Mouse (Mus musculus) ES-E14 (cell line): ENCODE results near the gene Ncoa7. TPM values are rescaled to one million over a fixed set of nuclear protein-coding genes. Genes with fewer than 3 reads are reported as not detected.
"Not testable (repeated sequence)": the region's sequence is repeated elsewhere in the genome, so short reads cannot be mapped to it uniquely, and the experiment has no call there.

Experiments used
- DNase-seq: peaks from one replicate; pipeline ENCODE4 v3.0.0-alpha.2; 2013; ENCODE audit warnings: low read depth, low spot score
- H3K27ac ChIP-seq: 2 replicates; pipeline ENCODE4 v1.5.1; 2012; ENCODE audit warnings: low read depth, mild to moderate bottlenecking, low read length, moderate library complexity, mixed read lengths; ENCODE audit not compliant: poor library complexity, insufficient read depth, severe bottlenecking
- H3K36me3 ChIP-seq: 2 replicates; pipeline ENCODE4 v1.6.1; 2012; ENCODE audit warnings: mild to moderate bottlenecking, low read length, moderate library complexity, mixed read lengths; ENCODE audit not compliant: control insufficient read depth, poor library complexity, insufficient read depth, severe bottlenecking
- H3K4me1 ChIP-seq, 2 experiments: fragments of 150-350 bp in 1 of 2; sonication (generic) in 1 of 2; 2 replicates each; pipeline ENCODE4 v1.6.1; 2012; ENCODE audit warnings: low read length in 2 of 2, mild to moderate bottlenecking in 1 of 2, mixed read lengths in 1 of 2; ENCODE audit not compliant: control insufficient read depth in 2 of 2, insufficient read depth in 2 of 2, poor library complexity in 1 of 2
- H3K4me3 ChIP-seq, 2 experiments: fragments of 150-350 bp in 1 of 2; sonication (generic) in 1 of 2; 2 replicates each; pipeline ENCODE4 v1.5.1; 2012; ENCODE audit warnings: low read length in 2 of 2, low read depth in 1 of 2, mild to moderate bottlenecking in 1 of 2, mixed read lengths in 1 of 2; ENCODE audit not compliant: insufficient read depth in 1 of 2, poor library complexity in 1 of 2, severe bottlenecking in 1 of 2
- H3K9ac ChIP-seq: 2 replicates; pipeline ENCODE4 v1.6.1; 2012; ENCODE audit warnings: low read depth, mild to moderate bottlenecking, low read length, mixed read lengths; ENCODE audit not compliant: poor library complexity, insufficient read depth, severe bottlenecking
- H3K9me3 ChIP-seq: fragments of 150-350 bp; sonication (generic); 2 replicates; pipeline ENCODE4 v1.6.1; 2012; ENCODE audit warnings: low read depth, mild to moderate bottlenecking, low read length; ENCODE audit not compliant: control insufficient read depth, insufficient read depth
- CHD2 ChIP-seq: IDR thresholded peaks from 2 replicates; pipeline ENCODE4 v1.6.1; 2014; ENCODE audit warnings: mild to moderate bottlenecking, low read depth, low read length, inconsistent platforms
- HCFC1 ChIP-seq: IDR thresholded peaks from 2 replicates; pipeline ENCODE4 v1.6.1; 2012; ENCODE audit warnings: low read length, inconsistent platforms, borderline replicate concordance; ENCODE audit not compliant: insufficient read depth
- MAFK ChIP-seq: IDR thresholded peaks from 2 replicates; pipeline ENCODE4 v1.6.1; 2014; ENCODE audit warnings: mild to moderate bottlenecking, low read depth, low read length, inconsistent platforms; ENCODE audit not compliant: insufficient read depth
- ZC3H11A ChIP-seq: IDR thresholded peaks from 2 replicates; pipeline ENCODE4 v1.6.1; 2012; ENCODE audit warnings: low read depth, mild to moderate bottlenecking, inconsistent platforms, low read length, borderline replicate concordance
- ZNF384 ChIP-seq: IDR thresholded peaks from 2 replicates; pipeline ENCODE4 v1.6.1; 2012; ENCODE audit warnings: low read depth, low read length, inconsistent platforms
- in situ Hi-C, 2 experiments: fragments of 600-800 bp; cut with MboI; formaldehyde crosslinking; loops; one replicate each; pipeline ENCODE4 v1.15.1; 2025; ENCODE audit warnings: low sequenced_read_pairs in 2 of 2, inconsistent platforms in 1 of 2; ENCODE audit not compliant: unreplicated experiment in 2 of 2
- total RNA-seq: library from RNA; depleted of rRNA; stranded (reverse); fragments of 300-350 nt; gene quantifications from 2 replicates; pipeline ENCODE4 v1.2.3, GENCODE M21; 2012

The Ncoa7 gene
- total RNA-seq, 1 experiment: 8.7 TPM

- no peak for TF ChIP-seq MAFK
- TF ChIP-seq ZNF384: no peak
- no peak for DNase-seq
- Histone ChIP-seq H3K9me3 (no peaks in the 10 kb centered on the region), H3K36me3 (no peaks in the 10 kb centered on the region), H3K9ac (no peak overlapping the region), H3K4me1 (peaks cover 0 to 9% of the 10 kb centered on the region in 2 experiments; a peak in 1 of 4 replicates), H3K4me3 (no peak overlapping the region), H3K27ac (no peak overlapping the region)
- in situ Hi-C loops: no loop called here
Observed at GRCm38 (mm10) chr10:30789521-30789920, 13.6 kb downstream of the Ncoa7 start.

GRCm38 (mm10) chr10:30788340-30788721 lies 14.8 kb downstream of the Ncoa7 start:
- no peaks in the 10 kb centered on the region for H3K9me3 ChIP-seq
- in situ Hi-C loops: no loop called here

DNA sequence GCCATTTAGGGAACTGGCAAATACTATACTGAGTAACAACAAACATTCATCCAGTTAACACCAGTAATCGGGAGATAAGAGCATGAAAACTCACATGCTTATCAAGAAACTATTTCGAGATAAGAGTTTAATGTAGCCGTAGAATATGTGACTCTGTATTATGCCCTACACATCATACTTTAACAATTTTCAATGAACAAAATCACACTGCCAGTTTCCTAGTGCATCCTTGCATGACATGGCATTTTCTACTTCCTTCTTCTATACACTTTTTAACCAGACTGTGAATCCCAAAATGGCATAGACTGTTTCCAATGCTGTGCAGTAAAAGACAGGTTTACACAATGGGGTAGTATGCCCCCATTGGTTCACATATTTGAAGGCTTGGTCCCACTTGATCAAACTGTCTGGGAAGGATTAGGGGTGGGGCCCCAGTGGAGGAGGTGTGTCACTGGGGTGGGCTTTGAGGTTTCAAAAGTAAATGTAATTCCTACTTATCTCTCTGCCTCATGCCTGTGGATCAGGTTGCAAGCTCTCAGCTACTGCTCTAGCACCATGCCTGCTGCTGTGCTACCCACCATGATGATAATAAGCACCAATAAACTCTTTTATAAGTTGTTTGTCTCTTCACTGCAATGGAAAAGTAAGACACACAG lies 15.3 kb downstream of the Ncoa7 start:
- Histone ChIP-seq H3K27ac (no peak overlapping the region), H3K4me1 (peaks cover 0 to 9% of the 10 kb centered on the region in 2 experiments; a peak in 1 of 4 replicates), H3K36me3 (no peaks in the 10 kb centered on the region), H3K9me3 (no peaks in the 10 kb centered on the region), H3K9ac (no peak overlapping the region), H3K4me3 (no peak overlapping the region)
- in situ Hi-C loops: no loop called here
- DNase-seq: no peak
- TF ChIP-seq MAFK (no peak), ZC3H11A (no peak), CHD2 (no peak), HCFC1 (no peak), ZNF384 (no peak)

More at GRCm38 (mm10) chr10:30788340-30788721, 14.8 kb downstream of the Ncoa7 start:
- Histone ChIP-seq H3K36me3 (no peaks in the 10 kb centered on the region), H3K27ac (no peak overlapping the region), H3K9ac (no peak overlapping the region), H3K4me1 (peaks cover 0 to 9% of the 10 kb centered on the region in 2 experiments; a peak in 1 of 4 replicates), H3K4me3 (no peak overlapping the region)
- DNase-seq: no peak
- no peak for TF ChIP-seq HCFC1
- no peak for TF ChIP-seq ZNF384
- TF ChIP-seq MAFK: no peak
- no peak for TF ChIP-seq ZC3H11A
- no peak for TF ChIP-seq CHD2

DNA sequence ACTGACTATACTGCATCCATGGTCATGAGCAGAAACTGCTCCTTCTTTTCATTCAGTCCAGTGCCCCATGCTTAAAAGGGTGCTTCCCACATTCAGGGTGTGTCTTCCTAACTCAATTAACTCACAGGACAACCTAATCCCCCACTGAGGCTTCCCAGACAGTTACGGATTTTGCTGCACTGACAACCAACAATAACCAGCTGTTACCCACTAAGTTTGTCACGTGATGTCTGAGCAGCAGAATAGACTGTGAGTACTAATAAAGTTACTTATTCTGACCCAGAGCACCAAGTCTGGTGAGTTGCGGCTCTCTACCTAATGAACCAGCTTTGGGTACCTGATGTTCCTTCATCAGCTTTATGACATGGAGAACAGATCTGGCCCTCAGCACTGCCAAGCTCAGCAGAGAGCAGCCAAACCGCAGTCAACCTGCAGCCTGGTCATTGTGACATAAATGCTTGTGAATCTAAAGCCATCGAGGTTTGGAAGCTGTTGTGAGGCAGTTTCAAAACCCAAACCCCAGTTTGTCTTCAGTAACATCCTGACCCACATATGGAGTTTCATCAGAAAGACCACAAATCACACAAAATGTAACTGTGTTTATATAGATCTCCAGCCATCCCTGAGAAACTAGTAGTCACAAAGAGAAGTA lies 16.9 kb downstream of the Ncoa7 start:
- H3K4me3 ChIP-seq: no peak overlapping the region
- peaks cover 0 to 9% of the 10 kb centered on the region in 2 experiments; a peak in 1 of 4 replicates for H3K4me1 ChIP-seq
- H3K9me3 ChIP-seq: no peaks in the 10 kb centered on the region
- no peak for DNase-seq
- no peak overlapping the region for H3K27ac ChIP-seq
- no peak overlapping the region for H3K9ac ChIP-seq
- no peaks in the 10 kb centered on the region for H3K36me3 ChIP-seq
- TF ChIP-seq ZC3H11A: no peak
- no peak for TF ChIP-seq MAFK
- no peak for TF ChIP-seq HCFC1
- TF ChIP-seq CHD2: no peak
- TF ChIP-seq ZNF384: no peak
- in situ Hi-C loops: no loop called here

GRCm38 (mm10) chr10:30780921-30781320 lies 22.2 kb downstream of the Ncoa7 start:
- H3K9me3 ChIP-seq, H3K9ac ChIP-seq, DNase-seq, H3K27ac ChIP-seq, H3K4me1 ChIP-seq, H3K36me3 ChIP-seq, in situ Hi-C loops, H3K4me3 ChIP-seq: not testable (repeated sequence)
